8 mouse cellular contexts compared by ENCODE assay signal in the genomic region with DNA sequence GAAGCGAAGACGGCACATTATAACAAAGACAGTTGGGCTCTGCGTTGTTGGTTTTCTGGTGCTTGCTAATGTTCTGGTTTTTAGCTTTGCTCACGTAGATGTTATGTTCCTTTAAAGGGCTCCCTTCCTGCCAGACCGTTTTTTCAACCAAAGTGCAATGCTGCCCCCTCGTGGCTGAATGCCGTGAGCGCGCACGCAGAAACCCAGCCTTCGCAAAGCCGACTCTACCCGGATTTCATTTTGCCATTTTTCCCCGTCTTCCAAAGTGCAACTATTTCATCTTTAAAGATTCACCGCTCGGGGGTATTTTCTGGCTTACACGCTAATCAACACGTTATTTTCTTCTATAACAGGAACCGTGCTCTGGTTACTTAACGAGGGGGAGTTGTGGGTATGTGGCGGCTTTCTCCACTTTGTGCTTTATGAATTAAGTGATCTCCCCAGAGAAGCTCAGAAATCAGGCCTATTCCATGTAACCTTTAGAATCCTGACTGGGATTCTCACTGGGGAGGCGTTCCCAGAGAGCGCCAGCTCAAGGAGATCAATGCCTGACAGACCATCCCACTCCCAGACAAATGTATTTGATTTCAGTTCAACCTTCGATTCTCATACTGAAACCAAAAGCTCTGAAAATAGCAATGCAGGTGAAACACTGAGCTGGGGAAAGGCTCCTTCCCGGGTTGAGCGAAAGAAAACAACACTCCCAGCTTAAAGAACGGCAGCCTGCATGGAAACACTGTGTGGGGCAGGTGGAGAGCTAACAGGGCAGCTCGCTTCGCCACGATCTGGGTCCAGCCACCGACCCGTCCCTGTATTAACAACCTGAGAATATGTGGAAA.
DNase-seq lines count a peak whose midpoint lies in the region; ATAC-seq and TF ChIP-seq lines count a peak whose summit lies in the region.

No protein-coding gene starts in this region.

- peak; percentile 67 for TF ChIP-seq CTCF in C2C12 (IDR thresholded peaks at IDR 0.05; ENCODE audit: control insufficient read depth, insufficient read depth, insufficient read length)
- TF ChIP-seq CTCF in brain, embryonic 14.5 days (IDR thresholded peaks at IDR 0.05; ENCODE audit: borderline replicate concordance, extremely low read depth, insufficient read depth, insufficient read length), result peak; percentile 98
- TF ChIP-seq CTCF in kidney, postnatal 0 days (IDR thresholded peaks at IDR 0.05; ENCODE audit: low read depth), result peak; percentile 99
- TF ChIP-seq CTCF in liver, adult 2 months (IDR thresholded peaks at IDR 0.05; ENCODE audit: low read depth, low read length), result peak; percentile 93

- no peaks in the 10 kb centered on the region for H3K36me3 ChIP-seq in C2C12 (ENCODE audit: control insufficient read depth, insufficient read depth)
- H3K36me3 ChIP-seq in heart, embryonic 13.5 days, result no peaks in the 10 kb centered on the region
- no peaks in the 10 kb centered on the region for H3K36me3 ChIP-seq in kidney, postnatal 0 days (ENCODE audit: insufficient read depth, low read length)
- no peaks in the 10 kb centered on the region for H3K36me3 ChIP-seq in liver, adult 2 months (ENCODE audit: control insufficient read depth, insufficient read depth, low read length)

- WGBS in heart, embryonic 13.5 days, result 11% methylated on average over 32 of the region's 32 CpGs
- WGBS in kidney, postnatal 0 days, result 10% methylated on average over 32 of the region's 32 CpGs
- WGBS in liver, adult 2 months, result 7% methylated on average over 32 of the region's 32 CpGs

- H3ac ChIP-seq in C2C12 (ENCODE audit: control insufficient read depth, insufficient read length, low read depth), result peak overlapping the region; percentile 12

- H3K27ac ChIP-seq in heart, embryonic 13.5 days (replicated peaks), result no peak overlapping the region
- H3K27ac ChIP-seq in kidney, postnatal 0 days, result peak overlapping the region; percentile 44; the same call in 1 of the 2 replicates
- H3K27ac ChIP-seq in liver, adult 2 months (replicated peaks; ENCODE audit: insufficient read depth, low read depth, low read length), result no peak overlapping the region

- no peak overlapping the region for H3K4me3 ChIP-seq in C2C12 (ENCODE audit: insufficient read depth, poor library complexity, severe bottlenecking)
- peak overlapping the region; percentile 55 for H3K4me3 ChIP-seq in heart, embryonic 13.5 days
- peak overlapping the region; percentile 30 for H3K4me3 ChIP-seq in kidney, postnatal 0 days (replicated peaks; ENCODE audit: low read depth, low read length)
- H3K4me3 ChIP-seq in liver, adult 2 months (ENCODE audit: insufficient read depth, low read depth, low read length), result peak overlapping the region; percentile 49

- TF ChIP-seq POLR2A in brain, embryonic 14.5 days (IDR thresholded peaks at IDR 0.05; ENCODE audit: borderline replicate concordance, extremely low read depth, insufficient read depth, insufficient read length, poor library complexity, severe bottlenecking), result no peak
- TF ChIP-seq POLR2A in liver, adult 2 months (IDR thresholded peaks at IDR 0.05; ENCODE audit: extremely low read depth, insufficient read depth, low read length), result no peak

- peak; percentile 97 for DNase-seq in brain, embryonic 14.5 days (ENCODE audit: low read depth)
- peak; percentile 63 for DNase-seq in fibroblast of lung, adult 2 months (ENCODE audit: low read depth)
- peak; percentile 94 for DNase-seq in kidney, postnatal 0 days (ENCODE audit: low spot score)
- DNase-seq in liver, adult 2 months (ENCODE audit: extremely low read depth, low read depth, low spot score), result peak; percentile 59
- DNase-seq in spleen, postnatal 36 days (ENCODE audit: low spot score in 2 of 2), result peak; percentile 62 to 65

- H3K4me2 ChIP-seq in heart, embryonic 13.5 days, result peak overlapping the region; percentile 76
- H3K4me2 ChIP-seq in kidney, postnatal 0 days (ENCODE audit: low read length), result peak overlapping the region; percentile 61

- peak overlapping the region; percentile 80 for H3K9ac ChIP-seq in heart, embryonic 13.5 days
- H3K9ac ChIP-seq in kidney, postnatal 0 days (ENCODE audit: low read depth, low read length), result peak overlapping the region; percentile 42; the same call in 1 of the 2 replicates
- peak overlapping the region; percentile 28; the same call in 1 of the 2 replicates for H3K9ac ChIP-seq in liver, adult 2 months (ENCODE audit: low read depth, low read length)

- H3K27me3 ChIP-seq in C2C12 (ENCODE audit: control insufficient read depth, insufficient read depth, insufficient read length), result peaks cover 3% of the 10 kb centered on the region
- 0 out of 2 replicates have a peak, but pooled peaks cover 3% of the 10 kb centered on the region for H3K27me3 ChIP-seq in heart, embryonic 13.5 days (replicated peaks)
- H3K27me3 ChIP-seq in kidney, postnatal 0 days (ENCODE audit: insufficient read depth, low read length), result no peaks in the 10 kb centered on the region
- 0 out of 2 replicates have a peak, but pooled peaks cover 3% of the 10 kb centered on the region for H3K27me3 ChIP-seq in liver, adult 2 months (ENCODE audit: control insufficient read depth, insufficient read depth, low read length)

- no peaks in the 10 kb centered on the region for H3K79me2 ChIP-seq in C2C12 (ENCODE audit: control insufficient read depth, insufficient read depth)
- no peaks in the 10 kb centered on the region for H3K79me2 ChIP-seq in liver, adult 2 months (ENCODE audit: control insufficient read depth, insufficient read depth, low read length)

- no peaks in the 10 kb centered on the region for H3K79me3 ChIP-seq in C2C12 (ENCODE audit: low read depth)

- ATAC-seq in heart, embryonic 13.5 days (ENCODE audit: extremely low read depth, insufficient number of reproducible peaks, low FRiP score, low TSS enrichment), result no peak
- peak; percentile 63 for ATAC-seq in kidney, postnatal 0 days (replicated peaks; ENCODE audit: low FRiP score, low read depth)
- ATAC-seq in monocyte, adult 5-6 weeks (replicated peaks; ENCODE audit: insufficient number of reproducible peaks, low FRiP score, low TSS enrichment, poor library complexity, severe bottlenecking), result peak; percentile 66; the same call in 1 of the 2 replicates

- H3K9me3 ChIP-seq in heart, embryonic 13.5 days, result no peaks in the 10 kb centered on the region
- H3K9me3 ChIP-seq in kidney, postnatal 0 days (replicated peaks; ENCODE audit: low read length), result no peaks in the 10 kb centered on the region

- peaks cover 13% of the 10 kb centered on the region for H3K4me1 ChIP-seq in heart, embryonic 13.5 days
- H3K4me1 ChIP-seq in kidney, postnatal 0 days (replicated peaks; ENCODE audit: insufficient read depth, low read length), result peaks cover 6% of the 10 kb centered on the region; the same call in 1 of the 2 replicates
- no peaks in the 10 kb centered on the region; the same call in 1 of the 2 replicates for H3K4me1 ChIP-seq in liver, adult 2 months (ENCODE audit: control insufficient read depth, insufficient read depth, low read length)

TF ChIP-seq in C2C12, 6 proteins besides CTCF, POLR2A, EP300 and RAD21:
- TF ChIP-seq MAX (IDR thresholded peaks at IDR 0.05) (no peak), MYOG (IDR thresholded peaks at IDR 0.05; ENCODE audit: control insufficient read depth, extremely low read depth, insufficient read length) (no peak), FOSL1 (IDR thresholded peaks at IDR 0.05; ENCODE audit: insufficient read depth, low read length, poor library complexity, severe bottlenecking) (no peak), USF1 (IDR thresholded peaks at IDR 0.05; ENCODE audit: low read depth) (no peak)
TF ChIP-seq in C2C12: peak in this region for 0.

Comparison
In these comparisons a context has a peak if more than half of its experiments do, and no peak if none do; other contexts are left out.
1. H3K9ac ChIP-seq: peak in every context shown above with its lines; median percentile 80 in heart, embryonic 13.5 days; 42 in kidney, postnatal 0 days; 28 in liver, adult 2 months.